Mouse (Mus musculus): ENCODE data around the gene Fam20a.

Fam20a gene

DNA sequence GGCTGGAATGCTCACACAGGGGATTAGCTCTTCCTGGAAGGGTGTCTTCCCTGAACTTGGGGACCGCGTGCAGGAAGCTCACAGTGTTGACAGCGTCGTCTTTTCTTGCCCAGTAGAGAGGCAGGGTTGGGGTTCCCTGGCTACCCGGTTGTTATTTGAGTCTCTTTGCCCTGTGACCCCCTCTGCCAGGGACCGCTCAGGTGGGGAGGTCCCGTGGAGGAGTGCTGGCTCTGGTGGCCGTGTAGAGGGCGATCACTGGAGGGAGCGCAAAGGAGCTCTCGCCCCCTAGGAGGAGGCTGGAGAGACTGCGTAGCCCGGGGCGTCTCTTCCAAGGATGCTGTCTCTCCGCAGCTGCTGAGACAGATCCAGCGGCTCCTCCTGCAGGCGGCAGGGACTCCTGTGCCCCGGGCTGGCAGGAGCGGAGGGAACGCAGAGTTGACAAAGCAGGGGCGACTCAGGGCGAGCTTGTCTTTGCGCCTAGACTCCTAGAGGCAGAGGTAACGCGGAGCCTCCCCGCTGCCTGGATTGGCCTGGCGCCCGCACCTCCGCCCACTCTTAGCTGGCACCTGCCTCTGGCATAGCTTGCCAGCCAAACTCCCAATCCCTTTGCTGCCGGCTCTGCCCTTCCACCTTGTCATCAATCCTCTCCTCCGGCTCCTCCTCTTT lies at the start of gene Fam20a:
Gene Fam20a (minus strand): TSS at position 499 of the 666 bp plus-strand sequence.
- peak; percentile 29 for DNase-seq (ENCODE audit: low spot score)

DNA sequence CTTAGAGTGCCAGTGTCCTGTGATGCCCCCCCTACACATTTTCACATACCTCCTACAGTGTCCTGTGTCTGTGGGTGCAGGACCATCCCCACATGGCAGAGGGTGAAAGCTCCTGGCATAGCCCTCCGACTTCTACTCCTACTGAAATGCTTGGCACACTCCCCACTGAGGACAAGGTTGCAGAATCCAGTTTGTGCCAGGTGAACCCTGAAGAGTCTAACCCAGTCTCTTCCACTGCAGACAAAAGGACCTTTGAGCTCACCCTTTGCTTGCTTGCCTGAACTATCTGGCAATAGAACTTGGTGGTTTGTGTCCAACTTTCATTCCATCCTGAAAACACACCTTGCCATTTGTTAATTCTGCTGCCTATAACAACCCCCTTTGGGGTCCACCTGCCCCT lies 49.3 kb upstream of the Fam20a start:
- DNase-seq (ENCODE audit: low spot score), result no peak

DNA sequence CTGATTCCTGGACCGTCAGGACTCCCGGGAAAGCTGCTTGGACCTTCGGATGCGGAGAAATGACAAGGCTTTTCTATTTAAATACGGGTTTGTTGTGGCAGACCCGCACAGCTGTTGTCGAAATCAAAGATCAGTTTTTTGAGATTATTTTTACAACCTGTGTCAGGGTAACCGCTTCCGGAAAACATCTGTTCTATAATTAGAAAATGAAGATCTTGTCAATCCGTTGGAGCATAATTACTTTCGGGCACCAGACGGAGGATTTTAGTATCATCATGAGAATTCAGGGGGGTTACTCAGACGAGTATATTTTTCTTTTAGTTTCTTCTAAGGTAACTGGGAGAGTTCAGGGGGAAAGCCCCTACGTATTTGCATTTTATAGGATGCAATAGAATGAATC lies 48.1 kb upstream of the Fam20a start:
- DNase-seq (ENCODE audit: low spot score), result no peak

DNA sequence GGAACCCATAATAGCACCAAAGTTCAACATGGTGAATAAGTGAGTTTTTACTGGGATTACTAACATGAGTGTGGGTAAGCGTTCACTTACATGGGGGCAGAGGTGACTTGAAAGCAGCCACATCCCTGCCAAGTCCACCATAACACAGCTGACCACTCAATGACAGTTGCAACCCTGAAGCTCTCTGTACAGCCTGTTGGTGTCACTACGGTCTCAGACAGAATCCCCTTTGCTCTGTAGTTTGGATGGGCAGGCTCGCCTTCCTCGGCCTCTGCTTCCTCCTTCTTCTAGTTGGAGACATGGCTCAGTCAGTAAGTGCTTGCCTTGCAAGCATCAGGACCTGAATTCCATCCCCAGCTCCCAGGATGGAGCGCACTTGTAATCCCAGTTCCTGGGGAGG lies 47.0 kb upstream of the Fam20a start:
- DNase-seq (ENCODE audit: low spot score), result no peak

DNA sequence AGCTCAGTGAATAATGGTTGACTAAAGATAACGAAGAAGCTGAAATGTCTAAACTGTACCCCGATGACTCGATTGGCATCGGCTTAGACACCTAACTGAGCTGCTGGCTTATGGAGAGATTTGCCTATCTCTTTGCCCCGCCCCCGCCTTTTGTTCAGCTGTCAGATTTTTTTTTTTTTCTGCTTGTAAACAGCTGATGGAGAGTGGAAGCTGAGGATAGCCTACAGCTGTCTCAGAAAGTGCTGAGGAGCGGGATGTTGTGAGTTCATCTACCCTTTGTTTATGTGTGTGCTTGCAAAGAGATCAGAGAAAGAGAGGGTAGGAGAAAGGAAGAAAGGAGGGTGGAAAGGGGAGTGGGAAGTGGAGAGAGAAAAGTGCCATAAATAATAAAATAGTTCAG lies 38.0 kb upstream of the Fam20a start:
- DNase-seq (ENCODE audit: low spot score), result no peak

DNA sequence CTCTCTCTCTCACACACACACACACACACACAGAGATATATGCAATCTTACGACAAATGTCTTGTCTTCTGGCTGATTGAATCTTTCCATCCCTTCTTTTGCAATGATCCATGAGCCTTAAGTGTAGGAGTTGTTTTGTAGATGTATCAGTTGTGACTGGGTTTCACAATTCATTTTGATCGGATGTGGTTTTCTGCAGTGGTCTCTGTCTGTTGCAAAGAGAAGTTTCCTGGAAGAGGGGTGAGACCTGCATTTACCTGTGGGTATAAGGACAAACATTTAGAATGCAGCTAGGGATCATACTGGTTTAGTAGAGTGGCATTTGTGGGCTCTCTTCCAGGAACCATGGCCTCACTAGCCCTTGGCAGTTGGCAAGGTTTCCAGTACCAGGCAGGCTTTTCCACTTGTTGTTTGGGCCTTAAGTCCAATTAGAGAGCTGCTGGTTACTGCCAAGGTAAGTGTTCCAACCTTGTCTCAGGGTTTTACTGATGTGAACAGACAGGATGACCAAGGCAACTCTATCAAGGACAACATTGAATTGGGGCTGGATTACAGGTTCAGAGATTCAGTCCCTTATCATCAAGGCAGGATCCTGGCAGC lies 36.6 kb upstream of the Fam20a start:
- DNase-seq (ENCODE audit: low spot score), result no peak

DNA sequence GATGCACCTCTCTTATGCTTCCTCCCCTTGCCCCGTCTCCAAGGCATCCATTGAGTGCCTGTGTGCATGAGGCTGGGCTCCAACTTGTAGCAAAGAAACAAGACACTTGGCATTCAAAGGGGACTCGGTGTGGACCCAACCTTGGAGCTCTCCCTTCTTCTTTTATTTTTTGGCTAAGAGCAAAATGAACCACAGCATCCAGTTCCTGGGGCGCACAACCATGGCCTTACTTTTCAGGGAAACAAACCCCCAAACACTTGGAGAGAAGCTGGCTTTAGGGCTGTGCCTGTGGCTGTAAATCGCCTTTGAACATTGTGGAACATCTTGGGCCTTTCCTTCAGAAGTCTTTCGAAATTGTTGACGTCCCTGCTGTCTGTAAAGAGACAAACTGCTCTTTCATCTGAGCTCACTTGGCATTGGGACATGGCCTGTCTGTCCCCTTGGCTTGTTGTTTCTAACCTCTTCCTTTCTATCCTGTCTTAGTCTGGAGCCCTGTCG lies 32.1 kb upstream of the Fam20a start:
- peak; percentile 23 for DNase-seq (ENCODE audit: low spot score)

DNA sequence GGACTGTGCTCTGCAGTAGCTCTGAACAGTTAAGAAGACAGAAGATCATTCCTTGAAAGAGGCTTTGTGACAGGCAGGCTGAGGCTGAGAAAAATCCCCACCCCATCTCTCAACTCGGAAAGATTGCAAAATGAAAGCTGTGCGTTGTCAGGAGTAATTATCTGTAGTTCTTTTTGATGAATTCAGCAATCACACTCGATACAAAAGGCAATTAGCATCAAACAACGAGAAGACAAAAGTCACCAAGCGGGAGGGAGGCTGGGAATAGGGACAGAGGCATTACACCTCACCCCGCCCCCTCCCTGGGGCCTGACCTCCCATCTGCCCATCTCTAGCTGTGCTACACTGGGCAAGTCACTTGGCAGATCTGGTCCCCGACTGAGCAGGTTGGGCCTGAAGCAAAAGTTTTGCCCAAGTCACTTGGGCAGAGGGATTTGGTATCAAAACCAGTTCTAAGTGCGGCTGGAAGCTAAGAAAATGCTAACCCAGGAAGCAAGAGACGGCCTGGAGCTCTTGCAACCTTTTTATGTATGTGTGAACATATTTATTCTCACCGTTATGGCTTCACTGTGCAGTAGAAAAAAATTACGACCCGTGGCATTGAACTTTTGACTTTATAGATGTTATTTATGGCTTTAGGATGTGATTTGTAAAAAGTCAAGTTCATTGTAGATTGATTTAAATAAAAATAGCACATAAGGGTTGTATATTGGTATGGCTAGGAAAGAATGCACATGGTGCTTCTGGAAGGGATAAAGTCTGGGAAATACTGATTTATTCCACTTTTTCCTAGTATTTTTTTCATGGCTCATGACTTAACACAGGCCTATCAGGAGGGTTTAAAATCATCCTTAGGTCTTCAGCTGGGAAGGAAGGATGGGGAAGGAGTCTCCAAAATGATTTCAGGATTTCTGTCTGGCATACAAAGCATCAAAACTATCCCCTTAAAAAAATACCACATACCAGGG lies 29.8 kb upstream of the Fam20a start:
- no peak for DNase-seq (ENCODE audit: low spot score)

DNA sequence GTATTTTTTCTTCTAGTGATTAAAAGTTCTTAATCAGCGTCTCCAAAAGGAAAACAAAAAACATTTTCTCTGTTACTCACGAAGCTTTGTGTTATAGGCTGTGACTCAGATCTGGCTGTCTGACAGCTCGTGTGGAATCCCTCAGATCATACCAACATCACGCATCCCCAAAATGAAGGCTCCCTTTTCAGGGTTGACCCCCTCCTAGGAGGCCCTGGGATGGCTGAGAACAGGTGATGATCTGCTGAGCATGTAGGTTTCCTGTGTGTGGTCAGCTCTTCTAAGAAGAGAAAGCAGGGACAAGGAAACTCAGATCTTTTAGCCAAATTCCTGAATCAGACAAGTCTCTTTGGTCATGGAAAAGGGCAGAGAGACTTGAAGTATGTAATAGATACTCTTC lies 23.1 kb upstream of the Fam20a start:
- DNase-seq (ENCODE audit: low spot score), result no peak

DNA sequence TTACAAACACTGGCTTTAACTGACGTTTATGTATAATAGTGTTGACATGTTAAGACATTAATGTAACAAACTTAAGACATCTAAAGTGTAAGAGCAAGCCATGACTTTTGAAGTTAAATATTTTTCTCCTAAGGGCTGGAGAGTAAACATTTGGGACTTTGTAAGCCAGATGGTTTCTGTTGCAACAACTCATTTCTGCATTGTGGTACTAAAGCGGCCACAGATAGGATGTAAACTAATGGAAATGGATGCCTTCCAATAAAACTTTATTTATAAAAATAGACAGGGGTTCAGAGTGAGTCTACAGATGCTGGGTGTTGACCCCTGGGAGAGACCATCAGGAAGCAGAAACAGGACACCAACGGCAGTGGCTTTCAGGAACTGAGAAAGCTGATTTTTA lies 15.9 kb upstream of the Fam20a start:
- DNase-seq (ENCODE audit: low spot score), result no peak

DNA sequence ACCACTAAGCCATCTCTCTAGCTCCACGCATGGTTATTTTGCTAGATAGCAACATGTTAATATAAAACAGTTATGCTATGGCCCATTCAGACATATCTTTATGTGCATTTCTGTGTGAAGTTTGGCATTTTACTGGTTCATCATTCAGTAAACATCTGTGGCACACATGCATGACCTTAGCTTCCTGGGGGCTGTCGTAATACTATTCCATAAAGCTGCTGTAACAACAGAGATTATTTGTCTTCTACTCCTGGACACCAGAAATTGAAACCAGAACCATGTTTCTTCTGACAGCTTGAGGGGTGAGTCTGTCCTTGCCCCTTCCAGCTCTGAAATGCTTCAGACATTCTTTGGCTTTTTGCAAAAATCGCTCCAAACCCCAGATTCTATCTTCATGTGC lies 14.3 kb upstream of the Fam20a start:
- DNase-seq (ENCODE audit: low spot score), result no peak

DNA sequence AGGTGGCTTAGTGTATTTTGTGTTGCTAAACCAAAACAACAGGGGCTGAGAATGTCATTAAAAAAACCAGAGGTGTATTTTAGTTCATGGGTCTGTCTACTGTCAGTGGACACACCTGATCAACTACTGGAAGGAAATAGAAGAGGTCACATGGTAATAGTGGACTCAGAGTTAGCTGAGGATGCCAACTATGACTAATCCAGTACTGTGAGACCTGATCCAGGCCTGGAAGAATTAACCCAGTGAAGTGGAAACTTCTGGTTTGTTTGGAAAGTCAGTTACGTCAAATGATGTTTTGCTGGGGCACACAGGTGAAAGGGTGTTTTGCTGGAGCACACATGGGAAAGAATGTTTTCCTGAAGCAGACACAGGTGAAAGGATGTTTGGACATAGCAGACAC lies 12.3 kb upstream of the Fam20a start:
- no peak for DNase-seq (ENCODE audit: low spot score)

DNA sequence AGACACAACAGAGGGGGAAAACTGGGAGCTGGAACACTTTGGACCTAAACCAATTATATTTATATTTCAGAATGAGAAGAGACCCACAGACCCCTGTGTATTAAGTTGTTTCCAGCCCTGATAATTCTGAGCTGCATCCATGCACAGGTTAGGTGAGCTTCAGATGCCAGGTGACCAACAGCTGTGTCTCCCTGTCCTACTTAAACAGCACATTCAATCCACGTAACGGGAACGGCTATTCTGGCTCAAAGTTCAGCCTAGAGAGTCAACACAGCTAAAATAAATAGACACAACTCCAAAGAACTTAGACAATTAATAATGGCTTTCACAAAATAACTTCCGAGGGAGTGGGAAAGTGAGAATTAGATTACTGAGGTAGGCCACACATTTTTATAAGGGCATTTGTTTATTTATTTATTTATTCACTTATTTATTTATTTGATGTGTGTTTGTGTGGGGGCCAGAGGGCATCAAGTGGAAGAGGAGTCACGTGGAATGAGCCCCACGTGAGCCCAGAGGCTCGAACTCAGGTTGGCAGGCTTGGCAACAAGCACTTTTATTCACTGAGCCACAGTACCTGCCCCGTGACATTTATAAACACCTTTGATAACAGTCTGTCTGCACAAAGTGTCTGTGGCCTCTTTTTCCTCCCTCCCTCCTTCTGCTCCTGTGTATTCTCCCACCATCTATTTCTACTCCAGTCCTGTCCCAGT lies 10.8 kb upstream of the Fam20a start:
- no peak for DNase-seq (ENCODE audit: low spot score)

DNA sequence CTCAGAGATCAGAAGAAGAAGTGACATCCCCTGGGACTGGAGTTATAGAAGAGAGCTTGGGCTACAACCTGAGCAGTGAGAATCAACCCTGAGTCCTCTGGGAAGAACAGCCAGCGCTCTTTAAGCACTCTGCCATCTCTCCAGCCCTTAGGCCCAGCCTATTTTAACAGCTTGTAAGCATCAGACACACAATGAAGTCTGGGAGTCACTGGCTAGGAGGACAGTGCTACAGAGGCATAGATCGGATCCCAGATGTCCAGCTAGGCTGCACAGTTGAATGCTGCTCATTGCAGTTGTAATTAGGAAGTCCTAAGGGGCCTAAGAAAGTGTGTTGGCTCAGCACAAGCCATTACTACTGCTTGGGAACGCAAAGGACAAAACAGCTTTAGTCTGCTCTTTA lies 6.3 kb upstream of the Fam20a start:
- DNase-seq (ENCODE audit: low spot score), result no peak

DNA sequence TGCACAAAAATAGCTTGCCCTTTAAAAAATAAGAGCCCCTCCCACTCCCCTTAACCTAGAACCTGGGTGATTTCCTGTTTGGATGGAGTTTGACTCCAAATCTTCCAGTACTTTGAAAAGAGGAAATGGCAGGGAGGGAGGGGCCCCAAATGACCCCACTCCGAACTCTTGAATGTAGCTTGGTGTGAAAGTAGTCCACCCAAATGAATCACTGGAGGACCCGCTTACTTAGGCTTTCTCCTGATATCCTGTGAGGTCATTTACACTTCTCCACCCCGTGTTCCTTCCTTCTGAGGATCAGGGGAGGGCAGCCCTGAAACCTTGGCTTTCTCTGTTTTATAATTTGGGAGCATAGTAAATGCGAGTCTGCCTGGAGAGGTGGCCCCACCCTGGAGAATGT lies 632 bp upstream of the Fam20a start:
- DNase-seq (ENCODE audit: low spot score), result no peak

DNA sequence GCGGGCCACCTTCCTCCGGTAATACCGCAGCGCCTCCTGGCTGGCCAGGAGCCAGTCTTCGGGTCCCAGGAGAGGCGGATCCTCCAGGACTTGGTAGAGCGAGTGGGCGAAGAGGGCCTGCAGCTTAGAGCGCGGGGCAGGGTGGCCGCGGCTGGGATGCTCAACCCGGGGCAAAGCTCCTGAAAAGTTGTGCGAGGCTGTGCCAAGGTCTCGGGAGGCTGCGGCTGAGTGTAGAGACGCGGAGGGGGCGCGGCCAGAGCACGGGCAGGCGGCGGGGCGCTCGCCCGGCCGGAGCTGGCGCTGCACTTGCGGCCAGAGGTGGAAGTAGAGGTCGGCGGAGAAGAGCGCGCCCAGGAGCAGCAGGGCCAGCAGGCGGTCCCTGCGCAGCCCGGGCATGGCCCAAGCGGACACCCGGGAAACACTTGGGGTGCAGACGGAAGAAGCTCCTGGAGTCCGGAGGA lies 729 bp downstream of the Fam20a start:
- DNase-seq (ENCODE audit: low spot score), result no peak

DNA sequence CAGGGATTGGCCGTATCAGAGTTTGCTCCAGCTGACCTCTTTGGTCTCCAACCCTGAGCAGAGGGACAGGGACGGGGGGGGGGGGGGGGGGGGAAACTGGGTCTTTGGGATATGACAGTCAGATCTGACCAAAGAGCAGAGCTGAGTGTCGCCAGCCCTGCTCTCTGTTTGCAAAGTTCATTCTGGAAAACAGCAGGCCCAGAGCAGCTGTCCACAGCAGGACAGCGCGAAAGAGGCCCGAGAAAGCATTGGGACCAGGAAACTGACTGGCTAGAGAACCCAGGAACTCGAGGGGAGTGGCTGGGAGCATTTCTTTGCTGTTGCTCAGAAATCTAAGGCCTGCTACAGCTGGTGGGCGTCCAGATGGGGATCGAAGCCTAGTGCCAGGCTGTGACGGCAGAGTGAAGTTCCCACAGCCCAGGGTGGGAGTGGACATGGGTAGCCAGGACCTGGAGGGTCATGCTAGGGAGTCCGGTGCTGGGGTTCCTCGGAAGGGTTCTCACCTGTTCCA lies 1.2 kb downstream of the Fam20a start:
- DNase-seq (ENCODE audit: low spot score), result no peak

DNA sequence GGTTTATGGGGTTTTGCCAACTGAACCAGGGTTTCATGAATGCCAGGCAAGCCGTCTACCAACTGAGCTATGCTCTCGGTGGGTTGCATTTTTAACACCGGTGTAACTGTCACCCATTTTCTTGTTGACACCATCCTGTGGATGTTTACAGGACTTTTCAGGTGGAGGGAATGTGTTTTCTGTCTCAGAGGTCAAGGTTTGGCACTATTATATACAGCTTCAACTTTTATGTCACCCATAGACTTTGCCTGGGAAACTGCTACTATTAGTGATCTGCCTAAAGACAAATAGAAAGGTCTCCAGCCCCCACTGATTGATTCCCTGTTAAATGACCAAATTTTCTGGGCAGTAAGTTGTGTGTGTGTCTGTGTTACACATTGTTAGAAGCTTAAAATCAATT lies 2.7 kb downstream of the Fam20a start:
- no peak for DNase-seq (ENCODE audit: low spot score)

DNA sequence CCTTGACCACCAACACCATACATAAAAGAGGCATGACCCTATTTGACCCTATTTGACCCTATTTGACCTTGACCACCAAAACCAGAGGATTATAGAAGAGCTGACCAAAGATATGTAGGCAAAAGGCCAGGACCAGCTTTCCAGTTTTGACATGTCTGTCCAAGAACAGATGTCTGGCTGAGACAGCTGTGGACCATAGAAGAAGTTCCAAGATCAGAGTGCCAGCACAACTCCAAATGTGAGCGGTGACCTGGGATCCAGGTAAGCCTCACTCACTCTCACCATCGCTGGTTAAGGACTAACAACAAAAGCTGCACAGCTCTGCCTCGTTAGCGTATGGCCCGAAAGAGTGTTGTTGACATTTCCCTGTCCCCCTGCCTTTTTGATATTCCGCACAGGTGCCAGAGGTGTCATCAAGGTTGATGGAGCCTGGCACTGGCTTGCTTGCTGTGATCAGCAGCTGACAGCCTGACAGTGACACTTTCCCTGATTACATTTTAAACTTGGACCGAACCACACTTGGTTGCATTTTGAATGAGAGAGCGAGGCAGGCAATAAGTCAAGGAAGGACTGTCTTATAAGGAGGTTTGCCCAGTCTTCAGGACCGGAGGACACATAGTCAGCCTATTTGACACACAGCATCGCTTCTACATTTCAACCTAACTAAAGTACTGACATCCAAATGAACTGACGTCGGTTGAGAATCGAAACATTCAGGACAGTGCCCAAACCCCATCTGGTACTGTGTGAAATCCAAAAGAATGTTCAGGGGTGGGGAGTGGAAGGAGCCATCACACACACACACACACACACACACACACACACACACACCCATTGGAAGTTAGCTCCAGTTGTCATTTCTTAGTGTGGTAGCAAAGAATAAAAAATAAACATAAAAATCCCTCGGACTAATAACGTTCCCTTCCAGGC lies 3.8 kb downstream of the Fam20a start:
- no peak for DNase-seq (ENCODE audit: low spot score)

DNA sequence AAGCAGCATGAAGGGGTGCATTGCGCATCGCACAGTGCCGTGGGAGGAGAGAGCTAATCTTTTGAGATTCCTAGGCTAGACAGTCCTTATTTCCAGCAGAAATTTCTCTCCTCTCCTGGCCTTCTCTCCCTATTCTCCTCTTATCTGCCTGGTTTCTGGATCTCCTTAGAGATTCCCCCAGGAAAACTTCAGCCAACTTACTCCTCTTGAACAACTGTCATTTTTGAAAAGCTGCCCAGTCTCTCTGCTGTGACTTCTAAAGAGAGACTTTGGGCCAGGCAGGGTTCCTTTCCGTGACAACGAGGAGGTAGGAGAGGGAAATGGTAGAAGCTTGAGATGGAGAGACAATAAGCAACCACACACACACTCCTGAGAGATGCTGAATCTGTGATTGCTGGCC lies 4.6 kb downstream of the Fam20a start:
- peak; percentile 47 for DNase-seq (ENCODE audit: low spot score)

DNA sequence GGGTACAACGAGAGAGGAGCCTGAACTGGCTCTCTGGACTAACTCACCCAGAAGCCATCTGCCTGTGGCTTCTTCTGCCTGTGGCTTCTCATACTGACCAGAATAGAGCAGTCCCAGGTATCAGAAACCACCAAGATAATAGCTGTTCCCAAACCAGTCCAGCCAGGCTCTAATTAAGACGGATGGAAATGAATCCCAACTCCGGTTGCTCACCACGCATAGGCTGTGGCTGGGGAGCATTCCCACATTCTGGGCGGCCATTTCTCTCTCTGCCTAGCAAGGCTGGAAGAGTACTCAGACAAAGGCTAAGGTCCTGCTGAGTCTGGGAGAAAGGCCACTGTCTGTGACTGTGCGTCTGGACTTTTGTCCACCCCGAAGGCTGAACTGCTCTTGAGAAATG lies 5.1 kb downstream of the Fam20a start:
- no peak for DNase-seq (ENCODE audit: low spot score)

All from left cerebral cortex, adult 11 months (tissue).